Mouse (Mus musculus): ENCODE measurements around the gene Usp38. TPM values are rescaled to one million over a fixed set of nuclear protein-coding genes. Genes with fewer than 3 reads are reported as not detected.

Gene Usp38
- polyA plus RNA-seq, 1 experiment from 2014 or later: 11.7 TPM

Other genes with a start within 250 kb of the Usp38 start
- 28.4 and 30.6 TPM in 2 replicates for gene Gab1, start 134.4 kb downstream of the Usp38 start, polyA plus RNA-seq (2015; fragmentation: Nextera tagmentation; extraction: Ambion mirVana)